Mouse (Mus musculus) gastrocnemius, adult 8-10 months (tissue): ENCODE results near the gene Lipo1. TPM values are rescaled to one million over a fixed set of nuclear protein-coding genes. Genes with fewer than 3 reads are reported as not detected.
A peak's percentile ranks its signal among the peaks of the same experiment; 100 is the strongest.
"Not testable (repeated sequence)": the region's sequence is repeated elsewhere in the genome, so short reads cannot be mapped to it uniquely, and the experiment has no call there.

ENCODE experiments used
- DNase-seq, 2 experiments: peaks; one replicate each; pipeline ENCODE4 v3.0.0; 2022; ENCODE audit warnings: low spot score in 2 of 2
- total RNA-seq, 4 experiments: library from RNA; stranded (reverse); gene quantifications; 2 replicates each; pipeline ENCODE4 v1.2.4; 2022

Lipo1 gene
- not detected for total RNA-seq

DNA sequence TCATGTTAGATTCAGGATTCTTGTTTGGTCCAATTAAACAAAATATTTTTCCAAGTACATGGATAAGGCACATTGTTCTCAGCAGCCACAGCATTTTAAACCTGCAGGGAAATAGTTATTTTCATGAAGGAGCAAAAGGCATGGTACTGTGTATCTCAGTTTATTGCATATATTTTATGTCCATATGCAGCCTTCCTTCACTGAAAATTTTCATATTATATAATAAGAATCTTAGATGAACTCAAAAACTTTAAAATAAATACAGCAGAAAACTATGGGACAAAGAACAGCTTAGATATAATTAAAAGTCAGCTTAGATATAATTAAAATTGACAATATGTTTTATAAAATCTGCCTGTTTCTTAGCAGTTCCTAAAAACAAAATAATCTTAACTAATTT lies at the start of gene Lipo1:
Gene Lipo1 (minus strand): TSS at position 101 of the 400 bp plus-strand sequence.
- DNase-seq, result not testable (repeated sequence)

DNA sequence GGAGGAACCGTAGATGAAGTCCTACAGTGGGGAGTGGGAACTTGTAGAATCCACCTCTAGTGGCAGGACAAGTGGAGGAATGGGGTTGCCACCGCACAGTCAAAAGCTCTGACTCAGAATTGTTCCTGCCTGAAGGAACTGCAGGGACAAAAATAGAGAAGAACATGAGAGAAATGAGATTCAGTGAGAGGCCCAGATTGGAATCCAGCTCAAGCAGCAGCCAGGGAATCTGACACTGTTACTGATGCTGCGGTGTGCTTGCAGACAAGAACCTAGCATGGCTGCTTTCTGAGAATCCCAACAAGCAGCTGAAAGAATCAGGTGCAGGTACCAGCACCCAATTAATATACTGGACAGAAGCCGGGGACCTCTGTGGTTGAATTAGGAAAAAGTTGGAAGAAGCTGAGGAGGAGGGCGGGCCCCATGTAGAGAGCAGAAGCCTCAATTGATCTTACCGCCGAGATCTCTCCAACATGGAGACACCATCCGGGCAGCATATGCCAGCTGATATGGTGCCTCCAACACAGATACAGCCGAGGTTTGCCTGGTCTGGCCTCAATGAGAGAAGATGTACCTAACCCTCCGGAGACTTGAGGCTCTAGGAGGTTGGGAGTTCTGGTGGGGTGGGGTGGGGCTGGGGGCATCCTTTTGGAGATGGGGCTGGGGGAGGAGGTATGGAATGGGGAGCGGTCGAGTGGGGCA lies 532 bp downstream of the Lipo1 start:
- no peak for DNase-seq

DNA sequence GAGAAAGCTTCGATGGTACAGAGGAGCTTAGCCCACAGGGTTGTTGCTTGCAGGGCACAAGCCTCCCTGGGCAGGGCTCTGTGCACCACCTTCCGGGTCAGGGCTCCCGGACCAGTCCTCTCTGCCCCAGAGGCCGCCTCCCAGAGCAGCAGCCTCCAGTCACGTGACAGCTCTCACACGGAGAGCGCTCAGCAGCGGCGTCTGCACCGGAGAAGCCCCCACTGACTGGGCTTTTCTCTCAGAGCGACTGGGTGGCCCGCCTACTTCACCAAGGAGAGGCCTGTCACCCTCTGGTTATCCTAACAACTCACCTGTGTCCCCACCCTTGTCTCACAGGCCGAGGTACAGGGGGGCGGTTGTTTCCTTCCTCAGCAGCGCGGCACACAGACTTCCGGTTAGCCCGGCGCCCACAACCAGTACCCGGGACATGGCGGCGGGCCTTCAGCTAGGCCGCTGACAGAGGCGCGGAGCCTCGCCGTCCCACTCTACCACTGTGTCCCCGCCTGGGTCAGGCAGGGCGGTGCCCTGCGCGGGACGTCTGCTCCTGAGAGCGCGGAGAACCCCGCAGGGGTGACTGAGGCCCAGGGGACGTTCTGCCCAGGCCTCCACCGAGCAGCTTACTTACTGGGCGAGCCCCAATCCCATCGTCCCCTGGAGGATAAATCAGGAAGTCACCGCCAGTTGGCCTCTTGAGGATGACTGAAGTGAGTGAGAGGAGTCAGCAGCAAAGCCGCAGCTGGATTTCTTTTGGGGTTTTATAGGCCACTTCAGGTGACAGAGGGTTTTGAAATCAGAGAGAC lies 25.8 kb downstream of the Lipo1 start, which contains the start of gene Lipo3:
Gene Lipo3 (minus strand): TSS at position 665 of the 800 bp plus-strand sequence.
- DNase-seq, result peak in 1 of 2 experiments; percentile 2

DNA sequence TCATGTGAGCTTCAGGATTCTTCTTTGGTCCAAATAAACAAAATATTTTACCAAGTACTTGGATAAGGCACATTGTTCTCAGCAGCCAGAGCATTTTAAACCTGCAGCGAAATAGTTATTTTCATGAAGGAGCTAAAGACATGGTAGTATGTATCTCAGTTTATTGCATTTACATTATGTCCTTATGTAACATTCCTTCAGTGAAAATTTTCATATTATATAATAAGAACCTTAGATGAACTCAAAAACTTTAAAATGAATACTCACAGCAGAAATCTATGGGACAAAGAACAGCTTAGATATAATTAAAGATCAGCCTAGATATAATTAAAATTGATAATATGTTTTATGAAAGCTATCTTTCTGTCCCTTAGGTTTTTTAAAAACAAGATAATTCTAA lies 36.0 kb downstream of the Lipo1 start, which contains the start of gene Lipo2:
Gene Lipo2 (minus strand): TSS at position 101 of the 400 bp plus-strand sequence.
- not testable (repeated sequence) for DNase-seq

Other genes starting within 250 kb of the Lipo1 start
- not detected for gene Gm8978, start 162.2 kb downstream of the Lipo1 start, total RNA-seq
- gene Lipo2, start 36.1 kb downstream of the Lipo1 start, total RNA-seq, result under 1 TPM in 3 of 4 experiments, not detected in 1; 0.24 to 0.44 (median 0.35) TPM
- gene Lipo3, start 25.5 kb downstream of the Lipo1 start, total RNA-seq, result 1 to 10 TPM; 4.9 to 6.6 (median 5.8) TPM
- gene Lipf, start 173.7 kb upstream of the Lipo1 start, total RNA-seq, result under 1 TPM in 1 of 4 experiments, not detected in 3; 0.20 TPM
- gene Lipk, start 220.8 kb upstream of the Lipo1 start, total RNA-seq, result not detected